Mouse (Mus musculus): Measurements from ENCODE around the gene Atg4a-ps. TPM values are rescaled to one million over a fixed set of nuclear protein-coding genes. Genes with fewer than 3 reads are reported as not detected.

Atg4a-ps gene
- polyA plus RNA-seq, 1 experiment from 2014 or later = not detected

DNA sequence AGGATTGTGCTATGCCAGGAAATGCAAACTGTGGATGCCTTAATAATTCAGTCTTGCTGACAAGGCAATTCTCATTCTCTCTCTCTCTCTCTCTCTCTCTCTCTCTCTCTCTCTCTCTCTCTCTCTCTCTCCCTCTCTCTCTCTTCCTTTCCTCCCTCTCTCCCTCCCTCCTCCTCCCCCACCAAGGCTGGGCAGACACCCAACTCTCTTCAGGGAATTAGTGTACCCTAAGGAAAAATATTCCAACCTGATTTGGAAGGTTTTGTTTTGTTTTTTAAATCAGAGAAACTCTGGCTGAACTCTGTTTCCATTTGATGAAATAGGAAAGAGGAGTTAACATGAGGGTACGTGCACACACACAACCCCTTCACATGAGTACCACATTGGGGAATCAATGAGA is 44.3 kb downstream of the Atg4a-ps start:
- no peaks in the 10 kb centered on the region for H3K27me3 ChIP-seq (ENCODE audit: control insufficient read depth, insufficient read depth, low read length)
- no peaks in the 10 kb centered on the region for H3K9me3 ChIP-seq (ENCODE audit: control insufficient read depth, low read length)
- no peak overlapping the region for H3K27ac ChIP-seq (ENCODE audit: low read depth, low read length)
- H3K4me2 ChIP-seq (replicated peaks; ENCODE audit: low read depth, low read length) = no peak overlapping the region
- no peaks in the 10 kb centered on the region for H3K4me1 ChIP-seq (replicated peaks; ENCODE audit: control insufficient read depth, insufficient read depth, low read length)
- no peak overlapping the region for H3K4me3 ChIP-seq (ENCODE audit: low read depth, low read length)
- no peak for DNase-seq (ENCODE audit: low spot score)
- ATAC-seq (ENCODE audit: low FRiP score) = no peak
- 85% methylated on average over 1 of the region's 1 CpGs for WGBS
- H3K9ac ChIP-seq (ENCODE audit: low read depth, low read length) = no peak overlapping the region
- no peaks in the 10 kb centered on the region for H3K36me3 ChIP-seq (ENCODE audit: control insufficient read depth, insufficient read depth, low read length)

DNA sequence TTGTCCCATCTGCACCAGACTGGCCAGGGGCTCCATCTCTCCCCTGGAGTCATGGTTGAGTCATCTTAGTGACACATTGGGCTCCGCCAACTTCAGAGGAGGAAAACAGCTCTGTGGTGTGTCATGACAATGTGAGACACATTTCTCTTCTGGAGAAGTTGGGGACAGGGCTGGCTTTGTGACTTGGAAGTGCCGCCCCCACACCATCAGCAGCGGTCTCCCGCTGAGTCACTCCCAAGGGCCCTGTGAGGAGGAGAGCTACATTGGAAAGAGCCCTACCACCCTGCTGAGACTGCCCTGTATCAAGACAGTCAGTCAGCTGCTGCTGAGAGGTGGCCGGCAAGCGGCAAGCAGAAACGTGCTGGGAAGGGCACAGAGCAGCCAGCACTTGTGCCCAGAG is 44.9 kb downstream of the Atg4a-ps start:
- Histone ChIP-seq H3K27ac (ENCODE audit: low read depth, low read length) (no peak overlapping the region), H3K9me3 (ENCODE audit: control insufficient read depth, low read length) (no peaks in the 10 kb centered on the region), H3K4me3 (ENCODE audit: low read depth, low read length) (no peak overlapping the region), H3K36me3 (ENCODE audit: control insufficient read depth, insufficient read depth, low read length) (no peaks in the 10 kb centered on the region), H3K27me3 (ENCODE audit: control insufficient read depth, insufficient read depth, low read length) (no peaks in the 10 kb centered on the region), H3K4me2 (replicated peaks; ENCODE audit: low read depth, low read length) (no peak overlapping the region), H3K9ac (ENCODE audit: low read depth, low read length) (no peak overlapping the region), H3K4me1 (replicated peaks; ENCODE audit: control insufficient read depth, insufficient read depth, low read length) (no peaks in the 10 kb centered on the region)
- 47% methylated on average over 7 of the region's 7 CpGs for WGBS
- DNase-seq (ENCODE audit: low spot score) = no peak
- no peak for ATAC-seq (ENCODE audit: low FRiP score)

DNA sequence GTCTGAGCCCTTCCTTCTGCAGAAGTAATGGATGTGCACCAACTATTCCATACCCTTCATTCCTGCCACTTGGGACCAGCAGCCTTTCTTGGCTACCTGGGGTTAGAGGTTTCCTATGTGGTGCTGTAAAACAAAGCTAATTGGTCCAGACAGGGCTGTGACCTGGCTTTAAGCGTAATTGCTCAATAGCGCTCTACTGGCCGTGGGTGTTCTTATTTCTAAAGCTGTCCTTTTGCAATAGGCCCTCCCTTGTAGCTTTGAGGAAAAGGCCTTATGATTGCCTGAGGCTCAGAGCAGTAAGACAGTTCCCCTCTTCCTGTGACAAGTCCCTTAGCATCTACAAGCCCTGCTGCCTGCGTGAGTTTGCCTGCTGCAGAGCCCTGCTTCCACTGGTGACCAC is 48.3 kb downstream of the Atg4a-ps start:
- no peak for DNase-seq (ENCODE audit: low spot score)
- no peaks in the 10 kb centered on the region for H3K27me3 ChIP-seq (ENCODE audit: control insufficient read depth, insufficient read depth, low read length)
- no peak overlapping the region for H3K9ac ChIP-seq (ENCODE audit: low read depth, low read length)
- no peak for ATAC-seq (ENCODE audit: low FRiP score)
- H3K4me3 ChIP-seq (ENCODE audit: low read depth, low read length) = no peak overlapping the region
- no peaks in the 10 kb centered on the region for H3K36me3 ChIP-seq (ENCODE audit: control insufficient read depth, insufficient read depth, low read length)
- WGBS = 79% methylated on average over 4 of the region's 4 CpGs
- no peak overlapping the region for H3K4me2 ChIP-seq (replicated peaks; ENCODE audit: low read depth, low read length)
- H3K4me1 ChIP-seq (replicated peaks; ENCODE audit: control insufficient read depth, insufficient read depth, low read length) = no peaks in the 10 kb centered on the region
- no peak overlapping the region for H3K27ac ChIP-seq (ENCODE audit: low read depth, low read length)
- H3K9me3 ChIP-seq (ENCODE audit: control insufficient read depth, low read length) = no peaks in the 10 kb centered on the region

DNA sequence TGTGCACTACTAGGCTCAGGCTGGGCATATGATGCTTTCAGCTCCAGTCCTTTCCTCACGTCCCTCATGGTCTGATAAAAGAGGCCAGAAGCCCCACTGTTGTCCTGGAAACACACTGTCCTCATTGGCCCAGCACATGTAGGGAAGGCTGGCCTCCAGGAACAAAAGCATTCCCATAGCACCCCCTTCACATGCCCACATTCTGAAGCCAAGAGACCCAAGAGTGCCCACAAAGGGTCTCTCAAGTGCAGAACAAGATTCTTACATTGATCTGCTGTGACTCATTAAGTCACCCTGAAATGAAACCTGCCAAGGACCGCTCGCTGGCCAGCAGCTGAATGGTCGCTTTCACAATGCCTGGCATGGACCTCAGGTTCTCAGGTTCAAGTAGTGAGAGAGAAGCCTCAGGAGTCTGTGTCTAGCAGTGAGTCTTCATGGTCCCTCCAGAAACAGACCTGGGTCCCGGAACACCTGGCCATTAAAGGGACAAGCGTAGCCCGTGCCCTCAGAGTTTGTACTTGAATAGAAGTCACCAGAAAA is 50.5 kb downstream of the Atg4a-ps start:
- no peaks in the 10 kb centered on the region for H3K27me3 ChIP-seq (ENCODE audit: control insufficient read depth, insufficient read depth, low read length)
- H3K36me3 ChIP-seq (ENCODE audit: control insufficient read depth, insufficient read depth, low read length) = no peaks in the 10 kb centered on the region
- ATAC-seq (ENCODE audit: low FRiP score) = no peak
- H3K9ac ChIP-seq (ENCODE audit: low read depth, low read length) = no peak overlapping the region
- H3K4me1 ChIP-seq (replicated peaks; ENCODE audit: control insufficient read depth, insufficient read depth, low read length) = no peaks in the 10 kb centered on the region
- H3K4me3 ChIP-seq (ENCODE audit: low read depth, low read length) = no peak overlapping the region
- 83% methylated on average over 7 of the region's 7 CpGs for WGBS
- H3K4me2 ChIP-seq (replicated peaks; ENCODE audit: low read depth, low read length) = no peak overlapping the region
- no peaks in the 10 kb centered on the region for H3K9me3 ChIP-seq (ENCODE audit: control insufficient read depth, low read length)
- no peak overlapping the region for H3K27ac ChIP-seq (ENCODE audit: low read depth, low read length)
- no peak for DNase-seq (ENCODE audit: low spot score)

Other genes starting within 250 kb of the Atg4a-ps start
- 2.7 and 3.1 TPM in 2 replicates for gene Syt6, start 70.8 kb downstream of the Atg4a-ps start, polyA plus RNA-seq (2014; fragmentation: Nextera tagmentation; extraction: Ambion mirVana)
- gene Olfml3, start 91.9 kb upstream of the Atg4a-ps start, polyA plus RNA-seq (2014; fragmentation: Nextera tagmentation; extraction: Ambion mirVana) = 12.4 and 13.3 TPM in 2 replicates
- not detected in 2 replicates for gene Gm10964, start 93.3 kb upstream of the Atg4a-ps start, polyA plus RNA-seq (2014; fragmentation: Nextera tagmentation; extraction: Ambion mirVana)
- gene Hipk1, start 145.5 kb upstream of the Atg4a-ps start, polyA plus RNA-seq (2014; fragmentation: Nextera tagmentation; extraction: Ambion mirVana) = 14.9 and 17.4 TPM in 2 replicates
- gene Dclre1b, start 163.4 kb upstream of the Atg4a-ps start, polyA plus RNA-seq (2014; fragmentation: Nextera tagmentation; extraction: Ambion mirVana) = 31.4 and 40.3 TPM in 2 replicates
- 24.7 and 25.2 TPM in 2 replicates for gene Ap4b1, start 163.5 kb upstream of the Atg4a-ps start, polyA plus RNA-seq (2014; fragmentation: Nextera tagmentation; extraction: Ambion mirVana)
- gene Gm43064, start 163.5 kb upstream of the Atg4a-ps start, polyA plus RNA-seq (2014; fragmentation: Nextera tagmentation; extraction: Ambion mirVana) = 0.14 and 0.37 TPM in 2 replicates
- 0.18 and 0.65 TPM in 2 replicates for gene Bcl2l15, start 186.5 kb upstream of the Atg4a-ps start, polyA plus RNA-seq (2014; fragmentation: Nextera tagmentation; extraction: Ambion mirVana)
- 0.08 TPM in 1 of 2 replicates, not detected in the other for gene Ptpn22, start 213.7 kb upstream of the Atg4a-ps start, polyA plus RNA-seq (2014; fragmentation: Nextera tagmentation; extraction: Ambion mirVana)

Data from hindbrain, embryonic 11.5 days (tissue).